Mouse (Mus musculus) CH12.LX (cell line): ENCODE measurements around the gene Map3k7.

Experiments
- CTCF ChIP-seq, 2 experiments: IDR thresholded peaks in 1 of 2; conservative IDR thresholded peaks in 1 of 2; 2 replicates each; pipeline ENCODE4 v1.5.1; 2011 to 2012; ENCODE audit warnings: low read depth in 2 of 2, low read length in 2 of 2, improper control_type of control experiment in 1 of 2, inconsistent platforms in 1 of 2, mild to moderate bottlenecking in 1 of 2, moderate library complexity in 1 of 2
- E2F4 ChIP-seq: IDR thresholded peaks from 2 replicates; pipeline ENCODE4 v1.6.1; 2011; ENCODE audit warnings: low read depth, low read length, improper control_type of control experiment; ENCODE audit not compliant: insufficient replicate concordance
- ELF1 ChIP-seq: IDR thresholded peaks from 2 replicates; pipeline ENCODE4 v1.6.1; 2014; ENCODE audit warnings: low read depth, mild to moderate bottlenecking, inconsistent platforms, low read length, improper control_type of control experiment
- GABPA ChIP-seq: IDR thresholded peaks from 2 replicates; pipeline ENCODE4 v1.6.1; 2012; ENCODE audit warnings: low read depth, low read length, improper control_type of control experiment, inconsistent platforms; ENCODE audit not compliant: insufficient replicate concordance
- KAT2A ChIP-seq: IDR thresholded peaks from 2 replicates; pipeline ENCODE4 v1.6.1; 2012; ENCODE audit warnings: low read length, improper control_type of control experiment, inconsistent platforms; ENCODE audit not compliant: insufficient replicate concordance
- MAX ChIP-seq: IDR thresholded peaks from 2 replicates; pipeline ENCODE4 v1.6.1; 2011; ENCODE audit warnings: low read length, improper control_type of control experiment
- PAX5 ChIP-seq: IDR thresholded peaks from 2 replicates; pipeline ENCODE4 v1.6.1; 2012; ENCODE audit warnings: low read length, inconsistent platforms, mixed read lengths
- POLR2A ChIP-seq: IDR thresholded peaks from 2 replicates; pipeline ENCODE4 v1.6.1; 2011; ENCODE audit warnings: low read depth, mild to moderate bottlenecking, improper control_type of control experiment, low read length
- POLR2AphosphoS2 ChIP-seq: IDR thresholded peaks from 2 replicates; pipeline ENCODE4 v1.6.1; 2011; ENCODE audit warnings: low read depth, low read length, improper control_type of control experiment
- SMC3 ChIP-seq: IDR thresholded peaks from 2 replicates; pipeline ENCODE4 v1.6.1; 2011; ENCODE audit warnings: low read depth, low read length, improper control_type of control experiment
- TBP ChIP-seq: conservative IDR thresholded peaks from 2 replicates; pipeline ENCODE4 v1.6.1; 2011; ENCODE audit warnings: low read depth, low read length, improper control_type of control experiment
- ZMIZ1 ChIP-seq: IDR thresholded peaks from 2 replicates; pipeline ENCODE4 v1.6.1; 2012; ENCODE audit warnings: low read depth, mild to moderate bottlenecking, inconsistent platforms, low read length, improper control_type of control experiment

DNA sequence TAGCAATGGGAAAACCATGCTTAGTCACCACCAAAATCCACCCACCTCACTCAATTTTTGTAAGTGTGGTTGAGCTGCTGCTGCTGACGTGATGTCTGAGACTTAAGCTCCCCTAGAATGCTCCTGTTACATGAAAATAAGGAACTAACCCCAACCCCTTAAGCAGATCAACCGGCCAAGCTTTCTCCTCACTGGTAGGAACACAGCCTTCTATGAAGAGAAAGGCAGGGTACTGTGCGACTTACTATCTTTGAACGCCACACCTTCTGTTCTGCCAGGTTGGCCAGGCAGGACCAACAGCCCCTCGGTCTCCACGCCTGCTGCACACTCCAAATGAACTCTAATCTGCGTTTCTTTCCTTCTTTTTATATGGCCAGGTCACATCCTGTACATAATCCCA, 41.7 kb upstream of the Map3k7 start:
- TF ChIP-seq POLR2A (no peak), CTCF (conservative IDR thresholded peaks at IDR 0.05 in 1 of 2, IDR thresholded peaks at IDR 0.05 in 1 of 2; ENCODE audit: low read depth in 2 of 2, low read length in 2 of 2) (no peak), E2F4 (no peak), POLR2AphosphoS2 (no peak), TBP (no peak), ELF1 (no peak), ZMIZ1 (no peak), SMC3 (no peak), KAT2A (no peak), GABPA (no peak), PAX5 (no peak), MAX (no peak)
